Mouse (Mus musculus): ENCODE data around the gene Als2cr12.
"Not testable (repeated sequence)": the region's sequence is repeated elsewhere in the genome, so short reads cannot be mapped to it uniquely, and the experiment has no call there.

The Als2cr12 gene

GRCm38 (mm10) chr1:58690006-58690744 is 5.6 kb downstream of the Als2cr12 start:
- peak; percentile 92 for DNase-seq (ENCODE audit: low read depth, low spot score)

DNA sequence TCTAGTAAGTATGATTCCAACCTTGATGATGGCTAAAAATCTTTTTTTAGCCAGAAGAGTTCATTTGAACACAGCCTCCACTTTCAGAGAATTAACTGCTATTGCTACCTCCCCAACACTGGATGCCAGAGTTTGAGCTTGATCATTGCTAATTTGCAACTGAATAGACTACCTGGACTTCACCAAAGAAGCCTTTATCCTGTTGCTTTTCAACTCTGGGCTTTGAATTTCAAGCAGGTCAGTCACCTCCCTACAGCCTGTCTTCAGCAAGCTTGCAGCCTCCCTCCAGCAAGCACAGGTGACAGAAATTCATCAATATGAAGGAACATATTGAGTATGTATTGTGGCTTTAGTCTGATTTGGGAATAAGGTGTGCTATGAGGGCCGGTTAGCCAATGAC is 6.4 kb downstream of the Als2cr12 start:
- peak; percentile 90 for DNase-seq (ENCODE audit: low read depth, low spot score)

- not testable (repeated sequence) for DNase-seq (ENCODE audit: low read depth, low spot score)
Measured at GRCm38 (mm10) chr1:58678412-58678811, 17.4 kb downstream of the Als2cr12 start.

DNA sequence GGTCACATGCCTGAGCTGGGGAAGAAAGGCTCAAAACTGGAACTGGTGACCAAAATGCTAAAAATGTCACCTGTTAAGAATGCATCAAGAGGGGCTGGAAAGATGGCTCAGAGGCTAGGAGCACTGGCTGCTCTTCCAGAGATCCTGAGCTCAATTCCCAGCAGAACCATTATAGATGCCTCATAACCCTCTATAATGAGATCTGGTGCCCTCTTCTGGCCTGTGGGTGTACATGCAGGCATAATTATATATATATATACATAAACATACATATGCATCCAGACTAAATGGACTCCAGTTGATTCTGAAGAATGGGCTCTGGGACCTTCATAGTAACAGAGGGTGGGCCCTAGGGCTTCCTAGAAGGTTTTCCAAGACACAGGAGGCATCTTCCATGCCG is 18.2 kb downstream of the Als2cr12 start:
- peak; percentile 60 for DNase-seq (ENCODE audit: low read depth, low spot score)

GRCm38 (mm10) chr1:58675011-58675410 is 20.8 kb downstream of the Als2cr12 start:
- DNase-seq (ENCODE audit: low read depth, low spot score) = no peak

DNA sequence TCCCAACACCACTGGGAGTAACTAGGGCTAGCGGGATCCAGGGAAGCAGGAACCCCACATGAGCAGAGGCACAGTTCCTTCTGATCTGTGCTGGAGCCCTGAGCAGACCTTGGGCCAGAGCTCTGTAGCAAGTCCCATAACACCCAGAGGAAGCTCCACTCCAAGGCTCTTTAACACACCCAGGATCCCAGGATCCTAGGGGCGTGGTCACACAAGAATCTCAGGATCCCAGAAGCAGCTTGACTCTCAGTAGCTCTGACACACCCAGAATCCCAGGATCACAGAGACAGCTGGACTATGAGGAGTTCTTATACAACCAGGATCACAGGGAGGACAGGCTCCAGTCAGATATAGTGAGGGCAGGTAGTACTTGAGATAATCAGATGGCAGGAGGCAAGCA is 23.7 kb downstream of the Als2cr12 start:
- DNase-seq (ENCODE audit: low read depth, low spot score) = peak; percentile 72

DNA sequence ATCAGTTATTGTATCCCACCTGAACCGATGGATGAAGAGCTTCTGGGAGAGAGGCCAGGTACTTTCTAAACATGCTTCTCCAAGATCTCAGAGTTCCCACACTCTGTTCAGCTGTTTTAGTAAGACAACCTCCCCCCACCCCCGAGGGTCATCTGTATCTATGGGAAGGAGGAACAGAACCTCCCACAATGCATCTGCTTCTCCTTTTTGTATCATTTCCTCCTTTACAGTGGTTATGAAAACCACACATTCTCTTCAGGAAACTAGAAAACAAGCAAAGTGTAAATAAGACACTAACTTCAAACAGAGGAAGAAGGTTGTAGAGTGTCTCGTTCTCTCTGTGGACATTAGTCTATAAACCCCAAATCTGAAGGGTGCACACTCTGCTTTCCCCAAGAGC is 26.2 kb downstream of the Als2cr12 start:
- DNase-seq (ENCODE audit: low read depth, low spot score) = not testable (repeated sequence)

- no peak for DNase-seq (ENCODE audit: low read depth, low spot score)
Measured at GRCm38 (mm10) chr1:58668191-58668590, 27.6 kb downstream of the Als2cr12 start.

DNA sequence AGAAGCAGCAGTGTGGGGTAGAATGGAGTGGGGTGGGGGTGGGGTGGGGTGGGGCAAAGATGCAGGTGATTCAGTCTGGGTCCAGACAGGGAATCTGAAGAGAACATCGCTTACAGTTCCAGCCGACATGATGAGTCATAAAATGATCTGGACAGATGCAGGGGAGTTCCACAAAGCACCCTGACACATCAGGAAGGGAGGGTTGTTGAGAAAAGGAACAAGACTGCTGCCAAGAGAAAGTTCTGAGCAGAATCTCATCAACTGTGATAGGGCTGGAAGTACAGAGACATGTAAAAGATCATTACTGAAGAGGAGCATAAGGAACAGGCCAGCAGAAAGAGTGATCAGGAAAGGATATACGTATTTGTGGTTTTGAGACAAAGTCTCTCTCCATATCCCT is 32.4 kb downstream of the Als2cr12 start:
- not testable (repeated sequence) for DNase-seq (ENCODE audit: low read depth, low spot score)

DNA sequence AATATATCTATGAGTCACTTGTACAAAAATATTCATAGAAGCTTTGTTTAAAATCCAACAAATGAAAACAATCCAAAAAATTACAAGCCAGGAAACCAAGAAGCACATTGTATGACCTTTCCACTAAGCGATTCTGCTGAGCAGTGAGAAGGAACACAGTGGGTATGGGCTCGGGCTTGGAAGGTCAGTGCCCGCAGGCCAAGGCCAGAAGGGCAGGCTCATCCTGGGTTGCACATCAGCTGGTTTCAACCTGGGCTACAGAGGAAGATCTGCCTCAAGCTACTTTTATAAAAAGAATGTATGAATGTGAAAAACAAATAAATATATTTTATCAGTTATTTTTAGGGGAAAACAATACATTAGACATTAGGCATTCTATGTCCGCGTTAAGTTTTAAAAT is 33.1 kb downstream of the Als2cr12 start:
- DNase-seq (ENCODE audit: low read depth, low spot score) = not testable (repeated sequence)

- DNase-seq (ENCODE audit: low read depth, low spot score) = peak; percentile 41
Measured at GRCm38 (mm10) chr1:58652480-58653403, 43.0 kb downstream of the Als2cr12 start.

- DNase-seq (ENCODE audit: low read depth, low spot score) = peak; percentile 46
Measured at GRCm38 (mm10) chr1:58651571-58652456, 44.0 kb downstream of the Als2cr12 start.

GRCm38 (mm10) chr1:58628847-58629246 is 66.9 kb downstream of the Als2cr12 start:
- not testable (repeated sequence) for DNase-seq (ENCODE audit: low read depth, low spot score)

GRCm38 (mm10) chr1:58621996-58622748 is 73.6 kb downstream of the Als2cr12 start:
- DNase-seq (ENCODE audit: low read depth, low spot score) = no peak

DNA sequence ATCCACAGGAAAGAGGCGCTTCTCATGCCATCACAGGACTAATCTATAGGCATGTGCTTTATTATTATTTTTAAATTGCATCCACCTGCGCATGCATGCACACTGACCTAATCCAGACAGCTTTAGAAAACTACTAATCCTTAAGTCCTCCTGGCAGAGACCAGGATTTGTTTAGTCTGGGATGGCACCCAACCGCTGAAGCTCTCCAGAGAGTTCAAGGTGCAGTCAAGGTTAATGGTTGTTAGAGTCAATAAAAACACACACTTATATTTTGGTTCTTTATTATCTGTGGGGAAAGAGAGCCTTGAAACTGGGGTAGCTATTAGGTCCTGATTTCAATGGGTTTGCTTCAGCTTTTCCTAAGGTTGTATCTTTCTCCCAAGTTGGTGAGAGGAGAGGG is 74.5 kb downstream of the Als2cr12 start:
- DNase-seq (ENCODE audit: low read depth, low spot score) = no peak

DNA sequence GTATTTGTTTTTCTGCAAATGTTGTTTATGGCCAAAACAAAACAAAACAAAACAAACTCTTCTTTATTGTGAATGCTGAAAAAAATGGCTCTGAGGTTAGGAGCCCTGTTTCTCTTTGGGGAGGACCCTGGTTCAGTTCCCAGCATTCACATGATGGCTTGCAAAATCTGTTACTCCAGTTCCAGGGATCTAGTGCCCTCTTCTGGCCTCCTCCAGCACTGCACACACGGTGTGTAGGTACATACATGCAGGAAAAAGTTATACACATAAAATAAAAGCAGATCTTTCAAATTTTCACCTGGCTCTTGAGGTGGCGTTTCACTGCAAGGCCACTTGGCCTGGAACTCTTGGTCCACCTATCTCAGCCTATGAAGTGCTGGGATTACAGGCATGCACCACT is 77.0 kb downstream of the Als2cr12 start:
- DNase-seq (ENCODE audit: low read depth, low spot score) = peak; percentile 74

DNA sequence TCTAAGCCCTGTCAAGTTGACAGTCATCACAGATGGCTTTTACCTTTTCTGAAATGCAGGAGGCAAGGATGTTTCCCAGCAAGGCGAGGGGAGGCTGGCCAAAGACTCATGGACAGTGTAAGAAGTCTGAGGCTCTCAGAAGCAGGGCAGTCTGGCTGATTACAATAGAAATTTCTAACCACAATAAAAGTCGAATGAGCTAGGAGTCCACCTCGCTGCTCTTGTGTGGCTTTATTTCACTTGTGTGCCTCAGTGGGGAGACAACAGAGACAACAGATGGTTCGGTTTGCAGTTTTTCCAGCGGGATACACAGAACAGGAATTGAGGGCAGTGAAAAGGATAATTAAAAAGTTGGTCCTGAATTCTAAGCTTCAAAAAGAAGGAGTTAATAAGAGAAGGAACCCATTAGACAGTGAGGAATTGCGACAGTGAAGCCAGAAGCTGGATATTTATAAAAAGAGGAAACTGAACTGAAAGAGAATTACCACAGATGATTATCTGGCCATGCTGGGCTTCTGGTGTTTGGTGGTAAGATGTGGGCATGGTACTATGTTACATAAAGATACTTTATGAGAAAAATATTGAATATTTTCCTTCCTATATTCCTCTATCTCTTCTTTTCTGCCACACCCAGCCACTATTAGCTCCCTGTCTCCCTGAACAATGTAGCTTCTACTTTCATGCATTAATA is 77.7 kb downstream of the Als2cr12 start:
- no peak for DNase-seq (ENCODE audit: low read depth, low spot score)

DNA sequence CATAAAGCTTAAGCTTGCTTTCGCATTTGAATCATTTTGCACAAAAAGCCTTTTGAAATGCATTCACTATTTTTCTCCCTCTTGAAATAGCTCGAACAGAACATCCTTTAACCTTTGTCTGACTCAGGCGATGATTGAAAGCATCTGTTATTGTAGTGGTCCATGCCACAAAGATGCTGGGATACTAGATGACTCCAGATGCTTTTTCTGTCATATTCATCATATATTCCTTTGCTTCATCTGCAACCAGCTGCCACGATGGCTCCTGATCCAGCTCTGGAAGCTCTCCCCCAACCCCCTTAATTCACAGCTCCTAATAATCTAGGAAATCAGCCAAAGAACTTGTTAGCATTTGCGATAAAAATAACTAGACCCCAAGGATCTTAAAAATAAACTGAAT is 78.7 kb downstream of the Als2cr12 start:
- no peak for DNase-seq (ENCODE audit: low read depth, low spot score)

DNA sequence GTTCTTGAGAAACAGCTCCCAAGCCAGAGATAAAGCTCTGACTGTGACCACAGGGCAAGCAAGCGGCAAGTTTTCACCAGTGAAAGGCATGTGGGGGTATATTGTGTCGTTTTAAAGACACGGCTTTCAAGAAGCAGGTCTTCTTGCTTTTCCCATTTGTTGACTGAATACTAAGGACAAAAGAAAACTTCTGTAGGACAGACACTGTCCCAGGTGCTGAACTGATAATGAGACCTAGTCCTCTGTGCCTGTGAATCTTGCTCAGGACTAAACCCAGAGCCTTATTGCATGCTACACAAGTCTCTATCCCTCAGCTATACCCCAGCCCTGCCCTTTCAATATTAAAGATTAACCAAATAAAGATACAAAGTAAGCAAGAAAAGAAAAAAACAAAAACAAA is 79.6 kb downstream of the Als2cr12 start:
- DNase-seq (ENCODE audit: low read depth, low spot score) = peak; percentile 28

DNA sequence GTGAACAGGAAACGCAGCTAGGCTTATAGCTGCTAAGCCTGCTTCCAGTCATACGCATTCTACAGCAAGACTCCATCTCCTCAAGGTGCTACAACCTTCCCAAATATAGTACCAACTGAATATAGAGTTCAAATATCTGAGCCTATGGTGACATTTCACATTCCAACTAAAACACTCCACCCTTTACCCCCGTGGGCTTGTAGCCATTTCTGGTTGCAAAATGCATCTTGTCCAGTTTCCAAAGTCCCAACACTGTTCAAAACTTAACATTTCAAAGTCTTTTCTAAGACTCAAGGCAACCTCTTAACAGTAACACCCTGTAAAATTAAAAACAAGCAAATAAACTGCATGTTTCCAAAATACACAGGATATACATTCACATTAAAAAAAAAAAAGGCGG is 80.6 kb downstream of the Als2cr12 start:
- DNase-seq (ENCODE audit: low read depth, low spot score) = no peak

Data from R1 (cell line).